Mouse (Mus musculus): ENCODE measurements around the gene Foxk1. TPM values are rescaled to one million over a fixed set of nuclear protein-coding genes. Genes with fewer than 3 reads are reported as not detected.
A peak's percentile ranks its signal among the peaks of the same experiment; 100 is the strongest.

Foxk1 gene
- polyA plus RNA-seq, 1 experiment: 19.4 TPM

- H3K4me3 ChIP-seq (ENCODE audit: insufficient read depth, low read length): no peak overlapping the region
- TF ChIP-seq CTCF (IDR thresholded peaks at IDR 0.05; ENCODE audit: extremely low read depth, insufficient read depth, low read length) (no peak), POLR2A (IDR thresholded peaks at IDR 0.05; ENCODE audit: extremely low read depth, insufficient read depth, low read length) (no peak)
- no peak overlapping the region for H3K27ac ChIP-seq (ENCODE audit: insufficient read depth, low read length)
- 0 out of 2 replicates have a peak, but pooled peaks cover 1% of the 10 kb centered on the region for H3K4me1 ChIP-seq (ENCODE audit: control insufficient read depth, insufficient read depth, low read length)
Observed at GRCm38 (mm10) chr5:142477866-142478615, 76.7 kb downstream of the Foxk1 start.

DNA sequence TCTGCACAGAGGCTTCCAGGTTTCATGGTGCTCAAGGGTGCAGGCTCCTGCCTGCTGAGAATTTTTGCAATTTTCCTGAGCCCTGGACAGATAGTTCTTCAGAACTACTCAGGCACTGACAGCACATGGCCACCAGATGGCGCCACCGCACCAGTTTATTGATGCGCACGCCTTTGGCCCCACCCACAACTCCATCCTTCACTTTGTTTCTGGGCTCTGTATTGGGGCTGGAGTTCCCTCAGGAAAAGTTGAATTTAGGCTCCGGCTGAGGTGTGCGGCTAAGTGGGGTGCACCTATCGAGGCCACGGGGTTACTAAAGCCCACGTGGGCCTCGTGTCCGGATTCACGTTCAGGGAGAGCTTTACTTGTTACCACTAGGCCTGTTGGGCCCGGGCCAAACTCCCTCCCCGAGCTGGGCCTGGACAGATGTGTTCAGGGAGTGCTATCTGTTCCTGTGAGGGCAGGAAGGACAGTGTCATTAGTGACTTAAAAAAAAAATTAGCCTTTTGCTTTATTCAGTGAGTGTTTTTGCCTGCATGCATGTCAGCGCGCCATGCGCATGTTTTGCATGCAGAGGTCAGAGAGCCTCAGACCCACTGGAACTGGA lies 77.6 kb downstream of the Foxk1 start:
- no peak overlapping the region for H3K27ac ChIP-seq (ENCODE audit: insufficient read depth, low read length)
- TF ChIP-seq POLR2A (IDR thresholded peaks at IDR 0.05; ENCODE audit: extremely low read depth, insufficient read depth, low read length): no peak
- peak; percentile 90 for TF ChIP-seq CTCF (IDR thresholded peaks at IDR 0.05; ENCODE audit: extremely low read depth, insufficient read depth, low read length)
- no peaks in the 10 kb centered on the region for H3K4me1 ChIP-seq (ENCODE audit: control insufficient read depth, insufficient read depth, low read length)
- no peak overlapping the region for H3K4me3 ChIP-seq (ENCODE audit: insufficient read depth, low read length)

GRCm38 (mm10) chr5:142482512-142482911 lies 81.2 kb downstream of the Foxk1 start:
- H3K27ac ChIP-seq (ENCODE audit: insufficient read depth, low read length): no peak overlapping the region
- no peaks in the 10 kb centered on the region for H3K4me1 ChIP-seq (ENCODE audit: control insufficient read depth, insufficient read depth, low read length)
- H3K4me3 ChIP-seq (ENCODE audit: insufficient read depth, low read length): no peak overlapping the region
- TF ChIP-seq POLR2A (IDR thresholded peaks at IDR 0.05; ENCODE audit: extremely low read depth, insufficient read depth, low read length): no peak
- peak; percentile 53 for TF ChIP-seq CTCF (IDR thresholded peaks at IDR 0.05; ENCODE audit: extremely low read depth, insufficient read depth, low read length)

GRCm38 (mm10) chr5:142483581-142483980 lies 82.3 kb downstream of the Foxk1 start:
- Histone ChIP-seq H3K4me3 (ENCODE audit: insufficient read depth, low read length) (no peak overlapping the region), H3K27ac (ENCODE audit: insufficient read depth, low read length) (no peak overlapping the region), H3K4me1 (ENCODE audit: control insufficient read depth, insufficient read depth, low read length) (no peaks in the 10 kb centered on the region)
- TF ChIP-seq CTCF (IDR thresholded peaks at IDR 0.05; ENCODE audit: extremely low read depth, insufficient read depth, low read length) (no peak), POLR2A (IDR thresholded peaks at IDR 0.05; ENCODE audit: extremely low read depth, insufficient read depth, low read length) (no peak)

GRCm38 (mm10) chr5:142486654-142487053 lies 85.4 kb downstream of the Foxk1 start:
- H3K4me3 ChIP-seq (ENCODE audit: insufficient read depth, low read length): no peak overlapping the region
- no peaks in the 10 kb centered on the region for H3K4me1 ChIP-seq (ENCODE audit: control insufficient read depth, insufficient read depth, low read length)
- no peak overlapping the region for H3K27ac ChIP-seq (ENCODE audit: insufficient read depth, low read length)
- TF ChIP-seq POLR2A (IDR thresholded peaks at IDR 0.05; ENCODE audit: extremely low read depth, insufficient read depth, low read length) (no peak), CTCF (IDR thresholded peaks at IDR 0.05; ENCODE audit: extremely low read depth, insufficient read depth, low read length) (no peak)

DNA sequence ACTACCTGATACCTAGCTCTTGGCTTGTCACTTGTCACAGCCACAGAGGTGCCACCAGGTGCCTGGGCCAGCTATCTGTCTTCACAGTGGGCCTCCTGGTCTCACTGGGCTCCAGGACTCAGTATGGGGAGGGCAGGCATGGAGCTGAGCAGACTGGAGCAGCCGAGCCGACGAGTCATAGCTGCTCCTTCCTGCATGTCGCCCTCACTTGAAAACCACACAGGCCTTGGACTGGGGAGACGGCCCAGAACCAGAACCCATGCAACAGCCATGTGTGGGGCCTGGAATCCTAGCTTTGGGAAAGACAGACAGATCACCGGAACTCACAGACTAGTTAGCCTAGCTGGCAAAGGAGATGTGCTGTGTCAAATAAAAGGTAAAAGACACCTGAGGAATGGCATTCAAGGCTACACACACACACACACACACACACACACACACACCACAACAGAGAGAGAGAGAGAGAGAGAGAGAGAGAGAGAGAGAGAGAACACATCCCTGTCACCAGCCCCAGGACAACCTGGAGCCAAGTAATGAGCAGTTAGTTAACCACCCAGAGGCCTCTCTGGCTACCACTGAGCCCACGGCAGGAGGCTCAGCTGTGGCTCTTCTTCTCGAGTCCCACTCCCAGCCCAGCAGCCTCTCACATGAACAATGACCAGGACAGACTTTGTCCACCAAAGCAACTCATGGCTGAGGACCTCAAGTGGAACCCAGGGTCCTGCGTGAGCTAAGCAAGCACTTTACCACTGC lies 88.8 kb downstream of the Foxk1 start:
- H3K4me1 ChIP-seq (ENCODE audit: control insufficient read depth, insufficient read depth, low read length): no peaks in the 10 kb centered on the region
- no peak for TF ChIP-seq CTCF (IDR thresholded peaks at IDR 0.05; ENCODE audit: extremely low read depth, insufficient read depth, low read length)
- TF ChIP-seq POLR2A (IDR thresholded peaks at IDR 0.05; ENCODE audit: extremely low read depth, insufficient read depth, low read length): no peak
- H3K4me3 ChIP-seq (ENCODE audit: insufficient read depth, low read length): no peak overlapping the region
- H3K27ac ChIP-seq (ENCODE audit: insufficient read depth, low read length): no peak overlapping the region

DNA sequence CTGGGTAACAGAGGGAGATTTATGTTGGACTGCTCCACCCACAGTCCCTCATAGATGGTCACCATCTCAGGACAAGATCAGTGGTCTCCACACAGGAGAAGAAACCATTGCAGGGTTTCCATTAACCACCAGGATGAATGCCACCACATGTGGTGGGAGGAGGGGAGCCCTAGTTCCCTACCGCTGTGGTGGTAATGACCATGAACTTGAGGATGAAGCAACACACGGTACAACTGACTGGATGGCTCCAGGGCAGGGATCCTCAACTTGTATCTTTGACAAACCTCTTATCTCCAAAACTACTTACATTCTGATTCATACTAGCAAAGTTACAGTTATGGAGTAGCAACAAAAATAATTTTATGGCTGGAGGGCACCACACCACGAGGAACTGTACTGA lies 92.0 kb downstream of the Foxk1 start:
- H3K4me3 ChIP-seq (ENCODE audit: insufficient read depth, low read length): no peak overlapping the region
- H3K4me1 ChIP-seq (ENCODE audit: control insufficient read depth, insufficient read depth, low read length): no peaks in the 10 kb centered on the region
- no peak overlapping the region for H3K27ac ChIP-seq (ENCODE audit: insufficient read depth, low read length)
- TF ChIP-seq CTCF (IDR thresholded peaks at IDR 0.05; ENCODE audit: extremely low read depth, insufficient read depth, low read length) (no peak), POLR2A (IDR thresholded peaks at IDR 0.05; ENCODE audit: extremely low read depth, insufficient read depth, low read length) (no peak)

DNA sequence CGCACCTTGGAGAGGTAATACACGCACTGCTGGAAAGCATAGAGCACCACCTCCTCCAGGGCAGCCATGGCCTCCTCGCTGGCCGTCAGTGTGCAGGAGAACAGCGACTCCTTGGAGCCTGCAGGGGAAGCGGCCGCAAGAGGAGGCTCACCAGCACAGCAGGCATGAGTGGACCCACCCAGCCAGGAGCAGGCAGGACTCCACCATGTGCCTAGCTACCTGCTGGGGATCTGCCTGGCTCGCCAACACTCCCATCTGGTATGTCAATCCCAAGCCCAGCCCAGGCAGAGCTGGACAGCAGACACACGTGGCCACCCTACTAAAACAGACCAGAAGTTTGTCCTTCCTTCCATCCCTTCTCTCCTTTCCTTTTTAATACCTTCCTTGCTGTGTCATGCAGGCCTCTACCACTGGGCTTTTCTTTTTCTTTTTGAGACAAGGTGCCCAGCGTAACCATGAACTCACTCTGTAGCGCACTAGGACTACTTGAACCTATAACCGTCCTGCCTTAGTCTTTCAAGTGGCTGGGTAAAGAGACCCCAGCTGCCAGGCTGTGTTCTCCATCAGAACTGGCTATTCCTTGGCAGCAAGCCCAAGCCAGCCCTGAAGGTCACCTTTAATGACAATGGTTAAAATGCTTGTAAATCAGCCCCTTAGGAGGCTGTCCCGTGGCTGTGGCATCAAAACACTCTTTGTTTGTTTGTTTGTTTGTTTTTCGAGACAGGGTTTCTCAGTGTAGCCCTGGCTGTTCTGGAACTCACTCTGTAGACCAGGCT lies 94.2 kb downstream of the Foxk1 start:
- TF ChIP-seq CTCF (IDR thresholded peaks at IDR 0.05; ENCODE audit: extremely low read depth, insufficient read depth, low read length): no peak
- TF ChIP-seq POLR2A (IDR thresholded peaks at IDR 0.05; ENCODE audit: extremely low read depth, insufficient read depth, low read length): no peak
- no peak overlapping the region for H3K27ac ChIP-seq (ENCODE audit: insufficient read depth, low read length)
- no peak overlapping the region for H3K4me3 ChIP-seq (ENCODE audit: insufficient read depth, low read length)
- no peaks in the 10 kb centered on the region for H3K4me1 ChIP-seq (ENCODE audit: control insufficient read depth, insufficient read depth, low read length)

DNA sequence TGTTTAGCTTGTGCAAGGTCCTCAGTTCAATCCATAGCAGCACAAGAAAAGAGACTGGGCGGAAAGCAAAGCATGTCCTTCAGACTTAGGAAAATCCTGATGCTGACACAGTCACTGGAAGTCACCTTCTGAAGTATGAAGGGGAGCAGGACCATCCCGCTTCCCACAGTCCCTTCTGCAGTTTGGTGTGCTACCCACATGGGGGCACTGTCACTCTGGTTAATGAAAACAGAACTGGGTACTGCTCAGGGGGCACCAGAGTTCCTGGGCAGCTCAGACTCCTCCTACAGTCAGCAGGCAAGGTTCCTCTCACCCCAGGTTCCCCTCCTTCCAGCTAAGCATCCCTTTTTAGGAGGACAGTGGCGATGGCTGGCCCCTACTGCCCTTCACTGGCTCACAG lies 97.7 kb downstream of the Foxk1 start:
- TF ChIP-seq POLR2A (IDR thresholded peaks at IDR 0.05; ENCODE audit: extremely low read depth, insufficient read depth, low read length): no peak
- peak; percentile 72 for TF ChIP-seq CTCF (IDR thresholded peaks at IDR 0.05; ENCODE audit: extremely low read depth, insufficient read depth, low read length)
- Histone ChIP-seq H3K4me1 (ENCODE audit: control insufficient read depth, insufficient read depth, low read length) (peaks cover under 1% of the 10 kb centered on the region; the same call in 1 of the 2 replicates), H3K27ac (ENCODE audit: insufficient read depth, low read length) (no peak overlapping the region), H3K4me3 (ENCODE audit: insufficient read depth, low read length) (no peak overlapping the region)

Measured in cortical plate, adult 2 months (tissue).